Mouse (Mus musculus): Measurements from ENCODE around the gene Npsr1. TPM values are rescaled to one million over a fixed set of nuclear protein-coding genes. Genes with fewer than 3 reads are reported as not detected.

Gene Npsr1
- total RNA-seq, 1 experiment: not detected

- H3K9me3 ChIP-seq (ENCODE audit: control insufficient read depth, insufficient read depth, low read depth, low read length): no peaks in the 10 kb centered on the region
- TF ChIP-seq HCFC1 (IDR thresholded peaks at IDR 0.05; ENCODE audit: borderline replicate concordance, insufficient read depth, low read length) (no peak), MAFK (IDR thresholded peaks at IDR 0.05; ENCODE audit: insufficient read depth, low read depth, low read length) (no peak), ZC3H11A (IDR thresholded peaks at IDR 0.05; ENCODE audit: borderline replicate concordance, low read depth, low read length) (no peak)
- in situ Hi-C loops (cut with MboI; ENCODE audit: low sequenced_read_pairs in 2 of 2, unreplicated experiment in 2 of 2): no loop called here
- no peaks in the 10 kb centered on the region for H3K36me3 ChIP-seq (ENCODE audit: control insufficient read depth, insufficient read depth, low read length, poor library complexity, severe bottlenecking)
- no peaks in the 10 kb centered on the region for H3K4me1 ChIP-seq (ENCODE audit: control insufficient read depth in 2 of 2, insufficient read depth in 2 of 2, low read length in 2 of 2, poor library complexity in 1 of 2)
- DNase-seq (ENCODE audit: low read depth, low spot score): no peak
- no peak overlapping the region for H3K4me3 ChIP-seq (ENCODE audit: insufficient read depth in 1 of 2, low read depth in 1 of 2, low read length in 2 of 2, poor library complexity in 1 of 2, severe bottlenecking in 1 of 2)
- no peak overlapping the region for H3K27ac ChIP-seq (ENCODE audit: insufficient read depth, low read depth, low read length, poor library complexity, severe bottlenecking)
- H3K9ac ChIP-seq (ENCODE audit: insufficient read depth, low read depth, low read length, poor library complexity, severe bottlenecking): no peak overlapping the region
Observed at GRCm38 (mm10) chr9:24247557-24247956, 149.8 kb downstream of the Npsr1 start.

GRCm38 (mm10) chr9:24254236-24254635 lies 156.4 kb downstream of the Npsr1 start:
- H3K9ac ChIP-seq (ENCODE audit: insufficient read depth, low read depth, low read length, poor library complexity, severe bottlenecking): no peak overlapping the region
- in situ Hi-C loops (cut with MboI; ENCODE audit: low sequenced_read_pairs in 2 of 2, unreplicated experiment in 2 of 2): no loop called here
- H3K4me3 ChIP-seq (ENCODE audit: insufficient read depth in 1 of 2, low read depth in 1 of 2, low read length in 2 of 2, poor library complexity in 1 of 2, severe bottlenecking in 1 of 2): no peak overlapping the region
- H3K36me3 ChIP-seq (ENCODE audit: control insufficient read depth, insufficient read depth, low read length, poor library complexity, severe bottlenecking): no peaks in the 10 kb centered on the region
- no peaks in the 10 kb centered on the region for H3K9me3 ChIP-seq (ENCODE audit: control insufficient read depth, insufficient read depth, low read depth, low read length)
- no peak overlapping the region for H3K27ac ChIP-seq (ENCODE audit: insufficient read depth, low read depth, low read length, poor library complexity, severe bottlenecking)
- TF ChIP-seq MAFK (IDR thresholded peaks at IDR 0.05; ENCODE audit: insufficient read depth, low read depth, low read length) (no peak), ZNF384 (IDR thresholded peaks at IDR 0.05; ENCODE audit: low read depth, low read length) (no peak)
- DNase-seq (ENCODE audit: low read depth, low spot score): no peak
- no peaks in the 10 kb centered on the region for H3K4me1 ChIP-seq (ENCODE audit: control insufficient read depth in 2 of 2, insufficient read depth in 2 of 2, low read length in 2 of 2, poor library complexity in 1 of 2)

- in situ Hi-C loops (cut with MboI; ENCODE audit: low sequenced_read_pairs in 2 of 2, unreplicated experiment in 2 of 2): no loop called here
- Histone ChIP-seq H3K9ac (ENCODE audit: insufficient read depth, low read depth, low read length, poor library complexity, severe bottlenecking) (no peak overlapping the region), H3K27ac (ENCODE audit: insufficient read depth, low read depth, low read length, poor library complexity, severe bottlenecking) (no peak overlapping the region), H3K9me3 (ENCODE audit: control insufficient read depth, insufficient read depth, low read depth, low read length) (no peaks in the 10 kb centered on the region), H3K4me1 (ENCODE audit: control insufficient read depth in 2 of 2, insufficient read depth in 2 of 2, low read length in 2 of 2, poor library complexity in 1 of 2) (no peaks in the 10 kb centered on the region), H3K36me3 (ENCODE audit: control insufficient read depth, insufficient read depth, low read length, poor library complexity, severe bottlenecking) (no peaks in the 10 kb centered on the region), H3K4me3 (ENCODE audit: insufficient read depth in 1 of 2, low read depth in 1 of 2, low read length in 2 of 2, poor library complexity in 1 of 2, severe bottlenecking in 1 of 2) (no peak overlapping the region)
- TF ChIP-seq CHD2 (IDR thresholded peaks at IDR 0.05; ENCODE audit: low read depth, low read length) (no peak), ZC3H11A (IDR thresholded peaks at IDR 0.05; ENCODE audit: borderline replicate concordance, low read depth, low read length) (no peak), ZNF384 (IDR thresholded peaks at IDR 0.05; ENCODE audit: low read depth, low read length) (no peak), MAFK (IDR thresholded peaks at IDR 0.05; ENCODE audit: insufficient read depth, low read depth, low read length) (no peak), HCFC1 (IDR thresholded peaks at IDR 0.05; ENCODE audit: borderline replicate concordance, insufficient read depth, low read length) (no peak)
- no peak for DNase-seq (ENCODE audit: low read depth, low spot score)
Observed at GRCm38 (mm10) chr9:24280498-24281287, 182.9 kb downstream of the Npsr1 start.

DNA sequence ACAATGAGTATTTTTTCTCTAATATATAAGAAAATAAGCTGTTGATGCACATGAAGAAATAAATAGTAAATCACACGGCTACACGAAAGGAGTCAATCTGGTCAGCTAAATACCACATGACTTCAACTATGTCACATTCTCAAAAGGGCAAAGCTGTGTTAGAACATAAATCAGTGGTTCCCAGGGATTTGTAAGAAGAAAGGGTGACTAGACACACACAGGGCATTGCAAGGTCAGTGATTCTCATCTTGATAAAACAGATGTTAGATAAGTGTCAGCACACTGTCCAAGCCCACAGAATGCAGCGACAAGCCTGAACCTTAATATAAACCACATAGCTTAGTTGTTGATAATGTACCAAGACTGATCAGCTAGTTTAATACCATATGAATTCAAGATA lies 184.8 kb downstream of the Npsr1 start:
- Histone ChIP-seq H3K4me1 (ENCODE audit: control insufficient read depth in 2 of 2, insufficient read depth in 2 of 2, low read length in 2 of 2, poor library complexity in 1 of 2) (no peaks in the 10 kb centered on the region), H3K4me3 (ENCODE audit: insufficient read depth in 1 of 2, low read depth in 1 of 2, low read length in 2 of 2, poor library complexity in 1 of 2, severe bottlenecking in 1 of 2) (no peak overlapping the region), H3K9ac (ENCODE audit: insufficient read depth, low read depth, low read length, poor library complexity, severe bottlenecking) (no peak overlapping the region), H3K36me3 (ENCODE audit: control insufficient read depth, insufficient read depth, low read length, poor library complexity, severe bottlenecking) (no peaks in the 10 kb centered on the region), H3K9me3 (ENCODE audit: control insufficient read depth, insufficient read depth, low read depth, low read length) (no peaks in the 10 kb centered on the region), H3K27ac (ENCODE audit: insufficient read depth, low read depth, low read length, poor library complexity, severe bottlenecking) (no peak overlapping the region)
- in situ Hi-C loops (cut with MboI; ENCODE audit: low sequenced_read_pairs in 2 of 2, unreplicated experiment in 2 of 2): no loop called here
- no peak for DNase-seq (ENCODE audit: low read depth, low spot score)
- TF ChIP-seq CHD2 (IDR thresholded peaks at IDR 0.05; ENCODE audit: low read depth, low read length) (no peak), MAFK (IDR thresholded peaks at IDR 0.05; ENCODE audit: insufficient read depth, low read depth, low read length) (no peak), ZC3H11A (IDR thresholded peaks at IDR 0.05; ENCODE audit: borderline replicate concordance, low read depth, low read length) (no peak), ZNF384 (IDR thresholded peaks at IDR 0.05; ENCODE audit: low read depth, low read length) (no peak), HCFC1 (IDR thresholded peaks at IDR 0.05; ENCODE audit: borderline replicate concordance, insufficient read depth, low read length) (no peak)

GRCm38 (mm10) chr9:24283071-24283470 lies 185.3 kb downstream of the Npsr1 start:
- Histone ChIP-seq H3K4me3 (ENCODE audit: insufficient read depth in 1 of 2, low read depth in 1 of 2, low read length in 2 of 2, poor library complexity in 1 of 2, severe bottlenecking in 1 of 2) (no peak overlapping the region), H3K4me1 (ENCODE audit: control insufficient read depth in 2 of 2, insufficient read depth in 2 of 2, low read length in 2 of 2, poor library complexity in 1 of 2) (no peaks in the 10 kb centered on the region), H3K27ac (ENCODE audit: insufficient read depth, low read depth, low read length, poor library complexity, severe bottlenecking) (no peak overlapping the region), H3K9ac (ENCODE audit: insufficient read depth, low read depth, low read length, poor library complexity, severe bottlenecking) (no peak overlapping the region), H3K9me3 (ENCODE audit: control insufficient read depth, insufficient read depth, low read depth, low read length) (no peaks in the 10 kb centered on the region), H3K36me3 (ENCODE audit: control insufficient read depth, insufficient read depth, low read length, poor library complexity, severe bottlenecking) (no peaks in the 10 kb centered on the region)
- TF ChIP-seq CHD2 (IDR thresholded peaks at IDR 0.05; ENCODE audit: low read depth, low read length) (no peak), ZC3H11A (IDR thresholded peaks at IDR 0.05; ENCODE audit: borderline replicate concordance, low read depth, low read length) (no peak), ZNF384 (IDR thresholded peaks at IDR 0.05; ENCODE audit: low read depth, low read length) (no peak), HCFC1 (IDR thresholded peaks at IDR 0.05; ENCODE audit: borderline replicate concordance, insufficient read depth, low read length) (no peak), MAFK (IDR thresholded peaks at IDR 0.05; ENCODE audit: insufficient read depth, low read depth, low read length) (no peak)
- DNase-seq (ENCODE audit: low read depth, low spot score): no peak
- in situ Hi-C loops (cut with MboI; ENCODE audit: low sequenced_read_pairs in 2 of 2, unreplicated experiment in 2 of 2): no loop called here

Data from ES-E14 (cell line).